Mouse (Mus musculus) C2C12 (cell line): ENCODE data around the gene Spata32. TPM values are rescaled to one million over a fixed set of nuclear protein-coding genes. Genes with fewer than 3 reads are reported as not detected.
"Not testable (repeated sequence)": the region's sequence is repeated elsewhere in the genome, so short reads cannot be mapped to it uniquely, and the experiment has no call there.

Source experiments
- H3K27me3 ChIP-seq: one replicate; pipeline ENCODE4 v1.6.1; 2011; ENCODE audit not compliant: control insufficient read depth, insufficient read depth, insufficient read length
- H3K36me3 ChIP-seq: one replicate; pipeline ENCODE4 v1.6.1; 2011; ENCODE audit not compliant: control insufficient read depth, insufficient read depth
- H3K4me3 ChIP-seq: one replicate; pipeline ENCODE4 v1.5.1; 2011; ENCODE audit warnings: mild to moderate bottlenecking, control low read depth; ENCODE audit not compliant: poor library complexity, insufficient read depth, severe bottlenecking
- H3K79me2 ChIP-seq: one replicate; pipeline ENCODE4 v1.6.1; 2011; ENCODE audit not compliant: control insufficient read depth, insufficient read depth
- H3K79me3 ChIP-seq: one replicate; pipeline ENCODE4 v1.6.1; 2011; ENCODE audit warnings: low read depth, control low read depth
- H3ac ChIP-seq: one replicate; pipeline ENCODE3; 2011; ENCODE audit warnings: low read depth; ENCODE audit not compliant: control insufficient read depth, insufficient read length
- CEBPB ChIP-seq: IDR thresholded peaks from one replicate; pipeline ENCODE4 v1.6.1; 2011; ENCODE audit warnings: low read depth, mild to moderate bottlenecking, control low read depth, moderate library complexity
- CTCF ChIP-seq: IDR thresholded peaks from one replicate; pipeline ENCODE4 v1.5.1; 2011; ENCODE audit not compliant: control insufficient read depth, insufficient read depth, insufficient read length
- FOSL1 ChIP-seq: IDR thresholded peaks from one replicate; pipeline ENCODE4 v1.8.0; 2011; ENCODE audit warnings: mild to moderate bottlenecking, low read length; ENCODE audit not compliant: poor library complexity, insufficient read depth, severe bottlenecking
- MAX ChIP-seq: IDR thresholded peaks from one replicate; pipeline ENCODE4 v1.6.1; 2011; ENCODE audit warnings: mild to moderate bottlenecking, control low read depth
- MYOD1 ChIP-seq: IDR thresholded peaks from one replicate; pipeline ENCODE4 v1.6.1; 2011; ENCODE audit warnings: low read depth; ENCODE audit not compliant: control insufficient read depth, insufficient read length
- MYOG ChIP-seq: IDR thresholded peaks from one replicate; pipeline ENCODE4 v1.6.1; 2011; ENCODE audit not compliant: control insufficient read depth, insufficient read length; ENCODE audit errors: extremely low read depth
- USF1 ChIP-seq: IDR thresholded peaks from one replicate; pipeline ENCODE4 v1.6.1; 2011; ENCODE audit warnings: low read depth, mild to moderate bottlenecking, control low read depth, moderate library complexity
- polyA plus RNA-seq: library from polyadenylated mRNA; unstranded; fragments of >200 nt; fragmentation: generic; extraction: Trizol; gene quantifications from one replicate; pipeline ENCODE4 v1.2.1, GENCODE M21; 2012; ENCODE audit warnings: missing spikeins

Spata32 gene
- polyA plus RNA-seq, 1 experiment, result not detected

- H3ac ChIP-seq, result no peak overlapping the region
- no peaks in the 10 kb centered on the region for H3K79me2 ChIP-seq
- H3K27me3 ChIP-seq, result no peaks in the 10 kb centered on the region
- H3K36me3 ChIP-seq, result peaks cover 86% of the 10 kb centered on the region
- TF ChIP-seq CTCF (no peak), USF1 (no peak), FOSL1 (no peak), MAX (no peak), MYOD1 (no peak), MYOG (no peak), CEBPB (no peak)
- H3K79me3 ChIP-seq, result no peaks in the 10 kb centered on the region
- no peak overlapping the region for H3K4me3 ChIP-seq
Measured at GRCm38 (mm10) chr11:103231367-103231766, 13.1 kb upstream of the Spata32 start.

DNA sequence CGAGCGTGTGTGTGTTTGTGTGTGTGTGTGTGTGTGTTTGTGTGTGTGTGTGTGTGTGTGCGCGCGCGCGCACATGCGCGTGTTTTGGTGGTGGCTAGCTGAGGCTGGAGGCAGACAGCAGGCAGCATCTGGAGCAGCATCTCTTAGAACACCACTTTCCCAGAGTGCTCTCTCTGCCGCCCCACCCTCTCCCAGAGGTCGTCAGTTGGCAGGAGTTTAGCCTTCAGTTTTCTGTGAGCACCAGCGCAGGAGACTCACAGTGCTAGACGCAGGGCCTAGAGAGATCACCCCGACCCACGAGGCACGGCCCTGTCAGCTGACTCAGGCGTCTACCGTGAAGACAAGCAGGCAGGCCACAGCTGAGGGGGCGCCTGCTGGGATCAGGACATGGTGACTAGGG lies 12.4 kb upstream of the Spata32 start:
- H3K4me3 ChIP-seq, result no peak overlapping the region
- no peak overlapping the region for H3ac ChIP-seq
- no peak for TF ChIP-seq CEBPB
- no peak for TF ChIP-seq CTCF
- no peak for TF ChIP-seq FOSL1
- no peak for TF ChIP-seq USF1
- no peak for TF ChIP-seq MAX
- TF ChIP-seq MYOG, result no peak
- no peak for TF ChIP-seq MYOD1
- no peaks in the 10 kb centered on the region for H3K79me2 ChIP-seq
- H3K27me3 ChIP-seq, result no peaks in the 10 kb centered on the region
- H3K36me3 ChIP-seq, result peaks cover 88% of the 10 kb centered on the region
- H3K79me3 ChIP-seq, result no peaks in the 10 kb centered on the region

- Histone ChIP-seq H3K36me3 (peaks cover 88% of the 10 kb centered on the region), H3K4me3 (no peak overlapping the region), H3ac (no peak overlapping the region), H3K27me3 (no peaks in the 10 kb centered on the region), H3K79me2 (no peaks in the 10 kb centered on the region), H3K79me3 (no peaks in the 10 kb centered on the region)
- TF ChIP-seq CTCF (no peak), MYOG (no peak), CEBPB (no peak), MYOD1 (no peak), MAX (no peak), USF1 (no peak), FOSL1 (no peak)
Measured at GRCm38 (mm10) chr11:103229608-103230007, 11.4 kb upstream of the Spata32 start.

- no peaks in the 10 kb centered on the region for H3K79me2 ChIP-seq
- no peak overlapping the region for H3ac ChIP-seq
- H3K27me3 ChIP-seq, result no peaks in the 10 kb centered on the region
- H3K36me3 ChIP-seq, result peaks cover 96% of the 10 kb centered on the region
- TF ChIP-seq CTCF, result no peak
- TF ChIP-seq CEBPB, result no peak
- TF ChIP-seq MYOG, result no peak
- TF ChIP-seq MYOD1, result no peak
- no peak for TF ChIP-seq MAX
- TF ChIP-seq FOSL1, result no peak
- no peak for TF ChIP-seq USF1
- no peak overlapping the region for H3K4me3 ChIP-seq
- H3K79me3 ChIP-seq, result no peaks in the 10 kb centered on the region
Measured at GRCm38 (mm10) chr11:103223951-103224456, 5.8 kb upstream of the Spata32 start.

- Histone ChIP-seq H3K4me3 (no peak overlapping the region), H3K79me2 (no peaks in the 10 kb centered on the region), H3K79me3 (no peaks in the 10 kb centered on the region), H3K27me3 (no peaks in the 10 kb centered on the region), H3K36me3 (peaks cover 92% of the 10 kb centered on the region), H3ac (no peak overlapping the region)
- no peak for TF ChIP-seq MAX
- TF ChIP-seq CTCF, result no peak
- TF ChIP-seq FOSL1, result no peak
- TF ChIP-seq CEBPB, result no peak
- TF ChIP-seq MYOD1, result no peak
- TF ChIP-seq MYOG, result no peak
- TF ChIP-seq USF1, result no peak
Measured at GRCm38 (mm10) chr11:103223444-103223843, 5.2 kb upstream of the Spata32 start.

DNA sequence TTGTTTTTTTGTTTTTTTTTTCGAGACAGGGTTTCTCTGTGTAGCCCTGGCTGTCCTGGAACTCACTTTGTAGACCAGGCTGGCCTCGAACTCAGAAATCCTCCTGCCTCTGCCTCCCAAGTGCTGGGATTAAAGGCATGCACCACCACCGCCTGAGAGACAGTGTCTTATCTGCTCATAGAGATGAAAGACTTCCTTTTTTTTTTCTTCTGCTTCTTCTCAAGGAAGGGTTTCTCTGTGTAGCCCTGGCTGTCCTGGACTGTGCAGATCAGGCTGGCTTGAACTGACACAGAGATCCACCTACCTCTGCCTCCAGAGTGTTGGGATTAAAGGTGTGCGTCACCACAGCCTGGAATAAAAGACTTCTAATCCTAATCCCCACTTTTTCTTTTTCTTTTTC lies 4.5 kb upstream of the Spata32 start:
- H3K79me3 ChIP-seq, H3K79me2 ChIP-seq, H3K4me3 ChIP-seq, H3K27me3 ChIP-seq, H3ac ChIP-seq: not testable (repeated sequence)
- H3K36me3 ChIP-seq, result peaks cover 84% of the 10 kb centered on the region

GRCm38 (mm10) chr11:103221437-103221836 lies 3.2 kb upstream of the Spata32 start:
- Histone ChIP-seq H3K36me3 (peaks cover 72% of the 10 kb centered on the region), H3K27me3 (no peaks in the 10 kb centered on the region), H3K4me3 (no peak overlapping the region), H3ac (no peak overlapping the region), H3K79me2 (no peaks in the 10 kb centered on the region), H3K79me3 (no peaks in the 10 kb centered on the region)
- TF ChIP-seq FOSL1 (no peak), MAX (no peak), MYOG (no peak), MYOD1 (no peak), CTCF (no peak), USF1 (no peak), CEBPB (no peak)
